Mouse (Mus musculus) intestine, postnatal 0 days (tissue): ENCODE results near the gene Enpep. TPM values are rescaled to one million over a fixed set of nuclear protein-coding genes. Genes with fewer than 3 reads are reported as not detected.

ENCODE experiments used
- ATAC-seq: fragments of 200-750 bp; cut with Nextera tagmentation; 2 replicates; pipeline ENCODE4 v1.8.0; 2017; ENCODE audit warnings: mild to moderate bottlenecking, moderate TSS enrichment, moderate library complexity
- H3K27ac ChIP-seq: fragments of 300-500 bp; sonication (generic); 2 replicates; pipeline ENCODE4 v1.5.1; 2014; ENCODE audit warnings: mild to moderate bottlenecking, low read depth, low read length, moderate library complexity
- H3K27me3 ChIP-seq: fragments of 300-500 bp; sonication (generic); replicated peaks from 2 replicates; pipeline ENCODE4 v1.6.1; 2014; ENCODE audit warnings: low read length, mixed read lengths; ENCODE audit not compliant: control insufficient read depth, insufficient read depth
- H3K36me3 ChIP-seq: fragments of 300-500 bp; sonication (generic); 2 replicates; pipeline ENCODE4 v1.6.1; 2014; ENCODE audit warnings: mild to moderate bottlenecking, moderate library complexity; ENCODE audit not compliant: control insufficient read depth, insufficient read depth
- H3K4me1 ChIP-seq: fragments of 300-500 bp; sonication (generic); replicated peaks from 2 replicates; pipeline ENCODE4 v1.6.1; 2014; ENCODE audit warnings: antibody characterized with exemption, low read length, mixed read lengths; ENCODE audit not compliant: control insufficient read depth, insufficient read depth
- H3K4me2 ChIP-seq: fragments of 300-500 bp; sonication (generic); replicated peaks from 2 replicates; pipeline ENCODE4 v1.6.1; 2014; ENCODE audit warnings: low read depth, mild to moderate bottlenecking, moderate library complexity
- H3K4me3 ChIP-seq: fragments of 300-500 bp; sonication (generic); 2 replicates; pipeline ENCODE4 v1.5.1; 2014; ENCODE audit warnings: low read depth, low read length
- H3K9ac ChIP-seq: fragments of 300-500 bp; sonication (generic); 2 replicates; pipeline ENCODE4 v1.6.1; 2014; ENCODE audit warnings: mild to moderate bottlenecking, low read depth, low read length
- H3K9me3 ChIP-seq: fragments of 300-500 bp; sonication (generic); 2 replicates; pipeline ENCODE4 v1.6.1; 2016; ENCODE audit warnings: mixed run types; ENCODE audit not compliant: control insufficient read depth
- CTCF ChIP-seq: sonication (generic); IDR thresholded peaks from 2 replicates; pipeline ENCODE4 v1.5.1; 2016; ENCODE audit warnings: low read depth, mild to moderate bottlenecking, control low read depth, antibody characterized with exemption, moderate library complexity
- WGBS: fragments of 180-500 bp; shearing (Covaris S2); extraction: QIAGEN DNeasy Blood & Tissue Kit; methylation state at CpG from one replicate; pipeline ENCODE4 v1.1.7; 2014; 5-methylcytosine and 5-hydroxymethylcytosine counted together
- polyA plus RNA-seq: library from polyadenylated mRNA; unstranded; fragments of >200 nt; fragmentation: Nextera tagmentation; extraction: Ambion mirVana; gene quantifications from 2 replicates; pipeline ENCODE4 v1.2.1, GENCODE M21; 2015

The Enpep gene
- polyA plus RNA-seq, 1 experiment from 2014 or later, result 120 TPM

- no peaks in the 10 kb centered on the region for H3K27me3 ChIP-seq
- 90% methylated on average over 2 of the region's 2 CpGs for WGBS
- no peaks in the 10 kb centered on the region for H3K36me3 ChIP-seq
- no peak overlapping the region for H3K9ac ChIP-seq
- H3K4me2 ChIP-seq, result no peak overlapping the region
- ATAC-seq, result no peak
- no peak overlapping the region for H3K4me3 ChIP-seq
- H3K27ac ChIP-seq, result no peak overlapping the region
- TF ChIP-seq CTCF, result no peak
- H3K9me3 ChIP-seq, result no peaks in the 10 kb centered on the region
- H3K4me1 ChIP-seq, result no peaks in the 10 kb centered on the region
Measured at GRCm38 (mm10) chr3:129364818-129365390, 32.4 kb upstream of the Enpep start.

- Histone ChIP-seq H3K9ac (no peak overlapping the region), H3K4me1 (no peaks in the 10 kb centered on the region), H3K27me3 (no peaks in the 10 kb centered on the region), H3K36me3 (no peaks in the 10 kb centered on the region), H3K4me3 (no peak overlapping the region), H3K27ac (no peak overlapping the region), H3K4me2 (no peak overlapping the region), H3K9me3 (no peaks in the 10 kb centered on the region)
- TF ChIP-seq CTCF, result no peak
- no peak for ATAC-seq
- WGBS, result 79% methylated on average over 1 of the region's 1 CpGs
Measured at GRCm38 (mm10) chr3:129363426-129363825, 30.9 kb upstream of the Enpep start.

- no peaks in the 10 kb centered on the region for H3K4me1 ChIP-seq
- H3K36me3 ChIP-seq, result no peaks in the 10 kb centered on the region
- ATAC-seq, result no peak
- H3K27ac ChIP-seq, result no peak overlapping the region
- no peak overlapping the region for H3K4me2 ChIP-seq
- H3K27me3 ChIP-seq, result no peaks in the 10 kb centered on the region
- 65% methylated on average over 2 of the region's 2 CpGs for WGBS
- no peak overlapping the region for H3K9ac ChIP-seq
- no peak for TF ChIP-seq CTCF
- H3K9me3 ChIP-seq, result no peaks in the 10 kb centered on the region
- no peak overlapping the region for H3K4me3 ChIP-seq
Measured at GRCm38 (mm10) chr3:129358115-129358514, 25.6 kb upstream of the Enpep start.

DNA sequence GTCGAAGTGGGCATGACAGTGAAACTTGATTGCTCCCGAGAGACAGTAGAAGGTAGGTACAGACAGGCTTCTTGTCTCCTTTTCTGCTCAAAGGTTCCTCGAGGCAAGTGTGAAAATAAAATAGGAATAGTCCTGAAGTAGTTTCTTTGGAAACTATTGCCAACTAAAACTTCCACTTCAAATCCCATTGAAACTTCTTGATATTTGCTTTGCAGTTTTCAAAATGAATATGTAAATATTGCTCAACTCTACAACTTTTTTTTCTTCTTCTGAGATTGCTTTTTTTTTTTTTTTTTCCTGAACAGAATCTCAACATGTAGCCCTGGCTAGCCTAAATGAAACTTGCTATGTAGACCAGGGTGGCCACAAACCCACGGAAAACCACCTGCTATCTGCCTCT is 21.4 kb upstream of the Enpep start:
- no peak overlapping the region for H3K27ac ChIP-seq
- no peak for ATAC-seq
- no peak overlapping the region for H3K4me2 ChIP-seq
- H3K36me3 ChIP-seq, result no peaks in the 10 kb centered on the region
- H3K9me3 ChIP-seq, result no peaks in the 10 kb centered on the region
- no peak overlapping the region for H3K4me3 ChIP-seq
- H3K4me1 ChIP-seq, result no peaks in the 10 kb centered on the region
- TF ChIP-seq CTCF, result no peak
- no peak overlapping the region for H3K9ac ChIP-seq
- no peaks in the 10 kb centered on the region for H3K27me3 ChIP-seq
- WGBS, result 60% methylated on average over 4 of the region's 4 CpGs

GRCm38 (mm10) chr3:129351320-129351877 is 18.9 kb upstream of the Enpep start:
- Histone ChIP-seq H3K27ac (peak overlapping the region; percentile 46; the same call in 1 of the 2 replicates), H3K4me1 (no peaks in the 10 kb centered on the region), H3K9me3 (no peaks in the 10 kb centered on the region), H3K4me3 (no peak overlapping the region), H3K4me2 (no peak overlapping the region), H3K9ac (no peak overlapping the region), H3K36me3 (no peaks in the 10 kb centered on the region), H3K27me3 (no peaks in the 10 kb centered on the region)
- 0 out of 2 replicates have a peak, but pooled peaks have one; percentile 14 for TF ChIP-seq CTCF
- ATAC-seq, result peak; percentile 92
- 42% methylated on average over 11 of the region's 11 CpGs for WGBS

GRCm38 (mm10) chr3:129347277-129347676 is 14.8 kb upstream of the Enpep start:
- WGBS, result 71% methylated on average over 10 of the region's 10 CpGs

More at GRCm38 (mm10) chr3:129347277-129347676, 14.8 kb upstream of the Enpep start:
- no peak for ATAC-seq
- H3K9me3 ChIP-seq, result no peaks in the 10 kb centered on the region
- H3K4me3 ChIP-seq, result no peak overlapping the region
- H3K27ac ChIP-seq, result no peak overlapping the region
- H3K4me2 ChIP-seq, result no peak overlapping the region
- no peaks in the 10 kb centered on the region for H3K27me3 ChIP-seq
- no peak overlapping the region for H3K9ac ChIP-seq
- no peaks in the 10 kb centered on the region for H3K4me1 ChIP-seq
- H3K36me3 ChIP-seq, result no peaks in the 10 kb centered on the region
- no peak for TF ChIP-seq CTCF
